Mouse (Mus musculus) heart, embryonic 10.5 days (tissue): ENCODE measurements at regions not wholly inside any gene's neighbourhood (a gene's known extent, or its start where the extent isn't known, plus 50 kb on each side); places are given as distances from the start of the nearest gene placed in this dataset.

Experiments
- DNase-seq: peaks from one replicate; pipeline ENCODE4 v3.0.0-alpha.2; 2017; ENCODE audit warnings: low spot score
- H3K27ac ChIP-seq: fragments of 300-500 bp; sonication (generic); 2 replicates; pipeline ENCODE4 v1.5.1; 2016; ENCODE audit warnings: mild to moderate bottlenecking
- H3K27me3 ChIP-seq: fragments of 300-500 bp; sonication (generic); 2 replicates; pipeline ENCODE4 v1.6.1; 2016; ENCODE audit warnings: mild to moderate bottlenecking; ENCODE audit not compliant: poor library complexity, insufficient read depth, severe bottlenecking
- H3K36me3 ChIP-seq: fragments of 300-500 bp; sonication (generic); 2 replicates; pipeline ENCODE4 v1.6.1; 2016; ENCODE audit warnings: mild to moderate bottlenecking, moderate library complexity
- H3K4me1 ChIP-seq: fragments of 300-500 bp; sonication (generic); 2 replicates; pipeline ENCODE4 v1.6.1; 2016; ENCODE audit warnings: mild to moderate bottlenecking
- H3K4me3 ChIP-seq: fragments of 300-500 bp; sonication (generic); 2 replicates; pipeline ENCODE4 v1.5.1; 2016; ENCODE audit warnings: mild to moderate bottlenecking, moderate library complexity
- H3K9me3 ChIP-seq: fragments of 300-500 bp; sonication (generic); 2 replicates; pipeline ENCODE4 v1.6.1; 2016; ENCODE audit warnings: mild to moderate bottlenecking, moderate library complexity
- WGBS: fragments of 180-500 bp; shearing (Covaris S2); methylation state at CpG from one replicate; pipeline ENCODE4 v1.1.7; 2016; 5-methylcytosine and 5-hydroxymethylcytosine counted together

DNA sequence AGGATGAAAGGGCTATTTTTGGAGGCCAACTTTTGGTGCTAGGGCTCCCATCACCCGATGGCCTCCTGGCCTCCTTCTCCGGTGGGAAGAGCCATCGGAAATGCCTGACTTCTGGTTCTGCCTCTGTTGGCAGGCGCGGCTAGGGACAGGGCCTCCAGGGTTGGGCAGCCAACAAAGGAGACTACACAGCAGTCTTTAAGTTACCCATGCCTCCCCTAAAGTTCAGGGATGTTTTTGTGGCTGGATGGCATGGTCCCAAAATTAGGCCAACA lies 86.2 kb upstream of the Ccnd1 start:
- no peak for DNase-seq
- peak overlapping the region; percentile 37 for H3K27ac ChIP-seq
- H3K4me3 ChIP-seq = no peak overlapping the region
- peaks cover 30% of the 10 kb centered on the region for H3K4me1 ChIP-seq
- no peaks in the 10 kb centered on the region for H3K36me3 ChIP-seq
- 77% methylated on average over 5 of the region's 5 CpGs for WGBS
- H3K9me3 ChIP-seq = no peaks in the 10 kb centered on the region
- peaks cover 13% of the 10 kb centered on the region; the same call in 1 of the 2 replicates for H3K27me3 ChIP-seq

DNA sequence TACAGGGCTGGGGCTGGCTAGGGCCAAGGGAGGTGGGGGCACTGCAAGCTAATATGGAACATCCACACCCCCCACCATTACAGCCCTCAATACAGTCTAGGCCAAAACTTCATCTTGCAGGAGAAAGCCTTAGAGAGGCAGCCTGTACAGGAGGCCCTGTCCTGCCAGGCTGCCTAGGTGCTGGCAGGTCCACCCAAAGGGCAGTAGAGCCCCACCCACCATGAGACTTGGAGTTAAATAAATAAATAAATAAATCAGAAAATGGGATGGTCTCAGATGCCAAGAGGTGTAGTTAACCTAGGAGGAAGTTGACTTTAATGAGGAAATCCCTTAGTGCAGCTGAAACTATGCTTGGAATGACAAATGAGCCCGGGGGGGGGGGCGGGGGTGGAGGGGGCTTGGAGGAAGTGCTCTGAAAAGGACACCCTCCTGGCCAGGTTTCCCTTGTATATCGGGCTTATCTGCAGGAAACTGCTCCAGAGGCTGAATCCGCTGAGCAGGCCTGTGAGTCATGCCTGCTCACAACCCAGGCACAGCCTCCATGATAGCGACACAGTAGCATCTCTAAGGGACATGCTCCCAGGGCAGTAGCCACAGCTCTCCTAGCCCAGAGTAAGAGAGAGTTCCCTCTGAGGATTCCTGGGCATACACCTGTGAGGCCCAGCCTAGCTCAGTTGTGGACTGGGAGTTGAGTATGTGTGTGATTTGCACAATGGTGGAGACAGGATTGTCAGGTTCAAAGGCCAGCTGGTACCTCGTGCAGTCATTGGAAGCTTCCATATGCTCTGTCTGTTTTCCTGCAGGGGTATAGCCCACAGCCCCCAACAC lies 85.7 kb upstream of the Ccnd1 start:
- Histone ChIP-seq H3K4me1 (peaks cover 25% of the 10 kb centered on the region), H3K36me3 (no peaks in the 10 kb centered on the region), H3K27me3 (peaks cover 13% of the 10 kb centered on the region; the same call in 1 of the 2 replicates), H3K4me3 (no peak overlapping the region), H3K27ac (peak overlapping the region; percentile 76), H3K9me3 (no peaks in the 10 kb centered on the region)
- DNase-seq = no peak
- WGBS = 22% methylated on average over 6 of the region's 6 CpGs

DNA sequence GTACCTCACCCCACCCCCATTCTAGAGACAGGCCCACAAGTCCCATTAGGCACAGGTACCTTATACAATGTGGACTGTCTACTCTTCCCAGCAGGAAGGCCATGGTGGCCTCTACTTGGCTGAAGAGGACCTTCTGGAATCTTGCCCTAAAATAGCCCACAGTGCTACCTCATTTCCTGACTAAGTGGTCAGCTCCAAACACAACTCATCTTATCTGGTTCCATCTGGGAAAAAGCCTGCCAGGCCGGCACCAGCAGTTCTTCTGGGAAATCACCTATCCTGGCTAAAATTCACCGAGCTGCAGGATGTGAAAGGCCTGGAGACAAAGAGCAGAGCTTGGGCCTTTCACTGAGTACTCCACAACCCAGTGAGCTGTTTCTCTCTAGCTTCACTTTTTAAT lies 84.9 kb upstream of the Ccnd1 start:
- WGBS = 42% methylated on average over 2 of the region's 2 CpGs

DNA sequence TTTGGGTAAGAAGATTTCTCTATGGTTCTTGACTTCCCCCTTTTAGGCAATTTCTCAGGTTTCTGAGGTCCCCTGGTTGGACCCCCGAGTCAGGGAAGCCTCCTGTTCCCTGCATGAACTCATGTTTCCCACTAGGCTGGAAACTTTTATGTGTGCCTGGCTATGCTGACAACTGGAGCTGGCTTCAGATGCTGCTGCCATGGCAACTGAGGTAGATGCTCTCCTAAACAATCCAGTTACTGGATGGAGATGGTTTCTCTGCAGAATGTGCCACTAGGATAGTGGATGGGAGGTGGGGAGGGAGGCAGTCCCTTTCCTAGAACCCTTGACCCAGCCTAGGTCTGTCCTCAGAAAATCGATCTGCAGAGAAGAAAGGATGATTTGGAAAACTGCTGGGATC lies 79.4 kb upstream of the Ccnd1 start:
- DNase-seq = no peak
- 66% methylated on average over 2 of the region's 2 CpGs for WGBS
- H3K9me3 ChIP-seq = no peaks in the 10 kb centered on the region
- peaks cover 6% of the 10 kb centered on the region for H3K27me3 ChIP-seq
- no peaks in the 10 kb centered on the region for H3K36me3 ChIP-seq
- H3K4me3 ChIP-seq = no peak overlapping the region
- H3K27ac ChIP-seq = no peak overlapping the region
- peaks cover 10% of the 10 kb centered on the region for H3K4me1 ChIP-seq

More for the DNA sequence above, 84.9 kb upstream of the Ccnd1 start:
- H3K27me3 ChIP-seq = peaks cover 9% of the 10 kb centered on the region
- peaks cover 18% of the 10 kb centered on the region for H3K4me1 ChIP-seq
- no peaks in the 10 kb centered on the region for H3K9me3 ChIP-seq
- no peak for DNase-seq
- H3K4me3 ChIP-seq = no peak overlapping the region
- H3K27ac ChIP-seq = peak overlapping the region; percentile 76
- no peaks in the 10 kb centered on the region for H3K36me3 ChIP-seq

DNA sequence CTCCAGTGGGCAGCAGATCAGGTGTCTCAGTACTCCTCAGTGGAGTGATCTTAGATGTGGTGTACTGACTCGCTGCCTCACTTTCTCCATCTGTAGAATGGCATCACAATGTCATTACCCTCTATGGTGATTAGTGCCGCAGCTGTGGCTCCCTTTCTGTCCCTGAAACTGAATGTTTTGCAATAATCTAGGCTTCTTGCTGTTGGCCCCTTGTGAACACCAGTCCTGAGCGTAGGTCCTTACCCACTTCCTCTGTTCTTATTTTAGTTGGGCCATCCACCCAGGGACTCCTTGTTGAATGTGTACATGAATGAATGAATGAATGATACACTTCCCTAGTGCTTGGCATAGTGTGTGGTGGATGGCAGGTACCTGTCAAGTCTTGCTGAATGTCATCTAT lies 78.4 kb upstream of the Ccnd1 start:
- H3K9me3 ChIP-seq = no peaks in the 10 kb centered on the region
- no peak for DNase-seq
- no peak overlapping the region for H3K27ac ChIP-seq
- H3K36me3 ChIP-seq = no peaks in the 10 kb centered on the region
- H3K4me1 ChIP-seq = peaks cover 10% of the 10 kb centered on the region
- no peak overlapping the region for H3K4me3 ChIP-seq
- H3K27me3 ChIP-seq = peaks cover 6% of the 10 kb centered on the region
- WGBS = 83% methylated on average over 3 of the region's 3 CpGs

DNA sequence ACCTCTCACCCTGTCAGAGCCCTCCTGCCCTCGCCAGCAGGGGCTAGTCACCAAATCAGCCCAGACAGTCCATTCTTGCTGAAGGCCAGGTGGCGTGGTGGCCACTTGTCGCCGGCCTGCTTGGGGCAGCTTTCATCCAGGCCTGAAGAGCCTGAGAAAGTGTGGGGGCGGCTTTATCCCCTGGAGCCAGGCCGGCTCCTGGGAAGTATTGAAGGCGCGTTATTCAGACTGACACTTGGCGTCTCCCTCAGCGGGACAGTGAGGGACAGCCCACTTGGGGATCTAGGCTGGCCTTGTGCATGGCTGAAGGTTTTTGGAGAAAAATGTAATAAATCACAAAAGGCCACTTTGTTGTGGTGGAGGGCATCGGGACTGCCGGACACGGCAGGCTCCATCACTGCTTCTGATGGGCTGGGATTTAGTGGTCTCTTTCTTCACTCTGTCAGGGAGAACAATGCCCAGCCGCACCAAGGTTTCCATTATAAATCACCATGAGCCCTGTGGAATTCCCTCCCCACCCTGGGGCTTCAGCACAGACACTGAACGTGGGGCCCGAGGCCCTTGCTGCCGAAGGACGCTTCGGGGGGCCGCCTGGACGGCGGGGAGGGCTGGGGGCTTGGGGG lies 75.8 kb upstream of the Ccnd1 start:
- Histone ChIP-seq H3K27me3 (peaks cover 6% of the 10 kb centered on the region), H3K9me3 (no peaks in the 10 kb centered on the region), H3K4me1 (peaks cover 14% of the 10 kb centered on the region), H3K27ac (peak overlapping the region; percentile 44; the same call in 1 of the 2 replicates), H3K36me3 (no peaks in the 10 kb centered on the region), H3K4me3 (no peak overlapping the region)
- DNase-seq = peak; percentile 78
- 53% methylated on average over 22 of the region's 22 CpGs for WGBS

DNA sequence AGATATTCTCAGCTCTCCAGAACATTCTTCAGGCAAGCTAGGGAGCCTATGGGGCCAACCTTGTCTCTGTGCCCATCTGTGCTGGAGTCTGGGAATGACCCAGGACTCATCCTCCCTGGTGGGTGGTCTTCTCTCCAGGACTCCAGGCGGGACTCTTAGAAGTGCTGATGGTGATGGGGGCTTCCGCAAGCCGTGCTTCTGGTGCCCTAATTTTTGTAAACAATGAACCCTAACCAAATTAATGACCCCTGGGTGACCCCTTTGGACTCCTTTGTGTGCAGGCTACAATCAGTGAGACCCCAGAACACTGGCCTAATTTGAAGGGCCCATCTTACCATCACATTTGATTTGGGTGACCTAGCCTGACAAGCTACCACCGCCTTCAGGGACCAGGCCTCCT lies 71.0 kb upstream of the Ccnd1 start:
- Histone ChIP-seq H3K27ac (no peak overlapping the region), H3K27me3 (no peaks in the 10 kb centered on the region; the same call in 1 of the 2 replicates), H3K4me3 (no peak overlapping the region), H3K36me3 (no peaks in the 10 kb centered on the region), H3K4me1 (peaks cover 12% of the 10 kb centered on the region), H3K9me3 (no peaks in the 10 kb centered on the region)
- no peak for DNase-seq
- 51% methylated on average over 4 of the region's 4 CpGs for WGBS

DNA sequence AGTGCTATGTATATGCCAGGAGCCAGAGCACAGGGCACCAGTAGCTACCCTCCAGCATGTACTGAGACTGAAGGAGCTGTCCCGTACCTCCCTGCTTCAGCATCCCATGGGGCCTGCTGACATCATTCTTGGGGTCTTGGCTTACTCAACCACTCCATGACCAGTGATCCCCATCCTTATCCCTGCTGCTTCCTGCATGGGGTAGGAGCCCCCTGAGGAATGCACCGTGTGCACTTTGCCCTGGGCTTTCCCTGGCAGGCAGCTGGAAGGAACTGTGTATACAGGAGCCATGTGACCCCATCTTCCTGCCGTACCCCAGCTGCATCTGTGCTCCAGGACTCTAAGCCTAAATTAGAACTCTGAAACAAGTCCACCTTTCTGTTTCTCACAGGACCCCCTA lies 70.3 kb upstream of the Ccnd1 start:
- H3K4me1 ChIP-seq = peaks cover 4% of the 10 kb centered on the region; the same call in 1 of the 2 replicates
- H3K27me3 ChIP-seq = no peaks in the 10 kb centered on the region; the same call in 1 of the 2 replicates
- DNase-seq = no peak
- no peaks in the 10 kb centered on the region for H3K36me3 ChIP-seq
- 51% methylated on average over 3 of the region's 3 CpGs for WGBS
- H3K9me3 ChIP-seq = no peaks in the 10 kb centered on the region
- no peak overlapping the region for H3K27ac ChIP-seq
- H3K4me3 ChIP-seq = no peak overlapping the region

DNA sequence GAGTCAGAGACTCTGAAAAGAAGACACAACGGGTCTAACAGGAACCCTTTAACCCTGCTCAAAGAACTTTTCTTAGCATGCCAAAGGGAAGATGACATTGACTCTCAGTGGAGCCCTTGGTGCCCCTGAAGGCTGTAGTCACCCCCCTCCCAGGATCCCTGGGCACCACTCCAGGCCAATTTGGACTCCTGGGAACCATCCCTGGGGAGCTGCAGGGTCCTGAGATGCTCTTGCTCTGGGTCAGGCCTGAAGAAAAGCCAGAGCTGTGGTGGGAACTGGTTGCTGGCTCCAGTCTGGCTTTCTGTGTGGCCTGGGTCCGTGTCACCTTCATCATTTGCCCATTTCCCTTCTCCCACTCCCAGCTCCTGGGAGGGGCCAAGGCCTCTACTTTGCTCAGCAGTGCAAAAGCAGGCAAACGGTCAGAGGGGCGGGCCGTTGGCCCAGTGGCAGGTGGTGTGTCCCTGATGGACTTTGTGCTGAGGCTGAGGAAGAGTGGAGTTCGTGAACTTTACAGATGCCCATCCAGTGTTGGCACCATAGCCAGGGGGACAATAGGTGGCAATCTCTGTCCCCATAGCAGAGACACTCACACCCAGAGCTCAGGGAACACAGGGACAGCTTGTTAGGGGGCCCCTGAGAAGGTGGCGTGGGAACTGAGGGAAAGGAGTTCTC lies 69.1 kb upstream of the Ccnd1 start:
- Histone ChIP-seq H3K4me1 (peaks cover 4% of the 10 kb centered on the region; the same call in 1 of the 2 replicates), H3K27ac (no peak overlapping the region), H3K36me3 (no peaks in the 10 kb centered on the region), H3K9me3 (no peaks in the 10 kb centered on the region), H3K27me3 (no peaks in the 10 kb centered on the region; the same call in 1 of the 2 replicates), H3K4me3 (no peak overlapping the region)
- 61% methylated on average over 7 of the region's 7 CpGs for WGBS
- no peak for DNase-seq

DNA sequence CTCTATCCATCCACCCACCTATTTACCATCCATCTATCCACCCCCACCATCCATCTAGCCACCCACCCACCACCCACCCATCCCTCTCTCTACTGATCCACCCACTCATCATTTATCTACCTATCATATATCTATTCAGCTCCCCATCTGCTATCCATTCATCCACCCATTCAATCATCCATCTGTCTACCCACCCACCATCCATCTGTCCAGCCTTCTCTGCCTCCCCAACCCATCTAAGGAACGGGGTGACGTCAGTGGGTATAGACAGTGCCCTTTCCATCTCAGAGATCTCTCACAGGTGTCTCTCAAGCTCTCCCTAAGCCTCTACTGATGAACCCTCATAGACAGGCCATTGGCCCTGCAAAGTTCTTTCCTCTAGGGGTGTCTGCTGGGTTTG lies 67.5 kb upstream of the Ccnd1 start:
- no peak for DNase-seq
- no peaks in the 10 kb centered on the region for H3K27me3 ChIP-seq
- 90% methylated on average over 2 of the region's 2 CpGs for WGBS
- H3K36me3 ChIP-seq = no peaks in the 10 kb centered on the region
- no peak overlapping the region for H3K4me3 ChIP-seq
- peaks cover 4% of the 10 kb centered on the region; the same call in 1 of the 2 replicates for H3K4me1 ChIP-seq
- no peaks in the 10 kb centered on the region for H3K9me3 ChIP-seq
- H3K27ac ChIP-seq = no peak overlapping the region

DNA sequence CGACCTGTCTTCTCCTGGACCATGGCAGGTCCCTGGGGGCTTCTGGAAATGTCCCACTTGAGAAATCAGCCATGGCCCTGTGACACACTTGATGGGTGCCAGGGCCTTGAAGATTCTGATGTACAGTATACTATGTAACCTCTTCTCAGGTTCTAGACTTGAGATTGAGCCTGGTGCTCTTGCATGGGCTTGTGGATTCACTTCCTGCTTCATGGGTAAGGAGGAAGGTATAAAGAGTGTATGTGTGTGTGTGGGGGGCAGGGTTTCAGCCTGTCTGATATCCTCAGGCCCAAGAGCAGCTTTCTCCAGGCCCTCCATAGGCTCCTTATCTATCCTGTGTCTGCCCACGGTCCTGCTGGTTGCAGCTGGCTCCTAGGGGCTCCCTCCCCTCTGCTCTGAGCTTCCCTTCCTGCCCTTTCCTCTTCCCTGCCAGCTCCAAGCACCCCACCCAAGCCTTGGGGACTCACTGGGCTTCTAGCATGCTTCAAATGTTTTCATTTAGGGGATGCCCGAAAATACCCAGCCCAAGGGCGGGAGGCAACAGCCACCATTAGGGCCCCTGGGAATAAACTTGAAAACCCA lies 61.9 kb upstream of the Ccnd1 start:
- Histone ChIP-seq H3K36me3 (no peaks in the 10 kb centered on the region), H3K4me3 (no peak overlapping the region), H3K27ac (peak overlapping the region; percentile 76), H3K27me3 (no peaks in the 10 kb centered on the region; the same call in 1 of the 2 replicates), H3K4me1 (peaks cover 35% of the 10 kb centered on the region), H3K9me3 (no peaks in the 10 kb centered on the region)
- no peak for DNase-seq
- 36% methylated on average over 4 of the region's 4 CpGs for WGBS

DNA sequence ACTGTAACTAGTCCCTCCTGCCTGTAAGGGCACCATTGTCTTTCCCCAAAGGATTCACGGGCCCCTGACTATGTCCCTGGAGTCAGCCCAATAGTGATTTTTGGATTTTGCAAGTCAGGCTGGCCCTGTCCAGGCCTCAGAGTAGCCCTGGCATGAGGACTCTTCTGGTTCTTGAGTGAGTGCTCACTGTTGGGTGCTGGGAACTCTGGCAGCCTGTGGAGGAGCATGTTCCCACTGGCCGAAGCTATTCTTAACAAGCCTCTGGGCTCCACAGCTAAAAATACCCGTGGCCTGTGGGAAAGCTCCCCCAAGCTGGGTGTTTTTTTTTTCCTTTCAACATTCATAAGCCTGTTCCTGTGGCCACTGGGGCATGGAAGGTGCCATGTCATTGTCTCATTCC lies 60.0 kb upstream of the Ccnd1 start:
- 56% methylated on average over 3 of the region's 3 CpGs for WGBS
- DNase-seq = no peak
- H3K27ac ChIP-seq = 0 out of 2 replicates have a peak overlapping the region, but pooled peaks have one; percentile 36
- no peaks in the 10 kb centered on the region for H3K36me3 ChIP-seq
- peaks cover 43% of the 10 kb centered on the region for H3K4me1 ChIP-seq
- no peaks in the 10 kb centered on the region for H3K9me3 ChIP-seq
- H3K4me3 ChIP-seq = no peak overlapping the region
- no peaks in the 10 kb centered on the region; the same call in 1 of the 2 replicates for H3K27me3 ChIP-seq

DNA sequence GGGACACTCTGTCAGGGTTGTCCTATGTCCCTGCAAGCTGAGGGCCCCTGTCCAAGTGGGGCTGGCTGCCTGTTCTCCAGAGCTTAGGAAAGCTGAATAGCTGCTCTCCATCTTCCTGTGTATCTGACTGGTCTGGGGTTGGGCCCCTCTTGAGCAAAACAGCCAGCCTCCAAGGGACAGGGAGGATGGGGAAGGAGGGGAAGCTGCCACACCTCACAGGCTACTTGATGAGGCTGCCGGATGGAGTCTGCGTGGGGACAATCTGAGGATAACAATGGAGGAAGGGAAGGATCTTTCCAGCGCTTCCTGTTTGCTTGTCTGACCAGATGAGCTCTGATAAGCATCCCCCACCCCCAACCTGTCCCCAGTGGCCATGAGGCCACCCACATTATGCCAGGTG lies 57.1 kb upstream of the Ccnd1 start:
- Histone ChIP-seq H3K27ac (0 out of 2 replicates have a peak overlapping the region, but pooled peaks have one; percentile 25), H3K4me3 (no peak overlapping the region), H3K9me3 (no peaks in the 10 kb centered on the region), H3K4me1 (peaks cover 45% of the 10 kb centered on the region), H3K36me3 (no peaks in the 10 kb centered on the region), H3K27me3 (no peaks in the 10 kb centered on the region; the same call in 1 of the 2 replicates)
- WGBS = 38% methylated on average over 3 of the region's 3 CpGs
- DNase-seq = no peak
